In the genomic region with DNA sequence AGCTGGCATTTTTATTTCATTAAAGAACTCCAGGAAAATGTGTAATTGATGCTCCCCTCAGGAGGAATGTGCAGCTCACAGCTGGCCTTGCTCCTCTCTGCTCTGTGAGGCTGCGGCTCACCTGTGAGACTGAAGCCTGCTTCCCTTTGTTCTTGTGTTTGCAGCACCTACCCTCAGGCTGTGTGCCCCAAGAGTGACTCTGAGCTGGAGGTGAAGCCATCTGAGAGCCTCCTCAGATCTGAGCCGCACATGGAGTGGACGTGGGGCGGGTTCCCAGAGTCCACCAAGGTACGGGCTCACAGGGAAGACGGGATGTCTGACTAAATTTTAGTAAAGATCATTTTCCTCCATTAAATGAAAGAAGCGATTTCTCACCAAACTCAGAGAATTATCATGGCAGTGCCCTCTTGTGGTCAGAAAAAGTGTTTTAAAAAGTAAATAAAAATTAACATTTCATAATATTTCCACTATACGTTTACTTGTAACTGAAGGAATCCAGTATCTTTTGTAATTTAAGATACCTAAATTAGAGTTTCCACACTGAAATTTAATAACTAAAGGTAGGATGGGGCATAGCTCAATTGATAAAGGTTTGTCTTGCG, we compare ENCODE assay signal across 10 mouse cellular contexts. TPM values are rescaled to one million over a fixed set of nuclear protein-coding genes. Genes with fewer than 3 reads are reported as not detected.
DNase-seq lines count a peak whose midpoint lies in the region; ATAC-seq and TF ChIP-seq lines count a peak whose summit lies in the region.
"Had no signal": no experiment of that assay in that cellular context is flagged by ENCODE, and none has a peak within 500 bp of the region (broad histone marks: within the 10 kb centered on the region; RNA-seq: fewer than 3 reads in every experiment).

No protein-coding gene starts in this region.

- TF ChIP-seq CTCF in gastrocnemius, adult 2 months (IDR thresholded peaks at IDR 0.05) = peak; percentile 44

- H3K4me2 ChIP-seq in neural tube, embryonic 14.5 days (ENCODE audit: low read depth, low read length) = no peak overlapping the region
- H3K4me2 ChIP-seq in limb, embryonic 13.5 days (replicated peaks) = no peak overlapping the region
- H3K4me2 ChIP-seq: heart, embryonic 12.5 days had no signal

- intact Hi-C loops in gastrocnemius, adult 2 months (cut with DNase I) = no loop called here
- intact Hi-C loops in gastrocnemius, postnatal 36 days (cut with DNase I) = no loop called here
- intact Hi-C loops in gastrocnemius, postnatal 14 days (cut with DNase I; ENCODE audit: low total_unique reads) = no loop called here

- H3K36me3 ChIP-seq in neural tube, embryonic 14.5 days (ENCODE audit: control insufficient read depth, insufficient read depth, low read length) = peaks cover 4% of the 10 kb centered on the region; the same call in 1 of the 2 replicates
- peaks cover 50% of the 10 kb centered on the region for H3K36me3 ChIP-seq in limb, embryonic 13.5 days
- H3K36me3 ChIP-seq in splenic B cell, adult 2 months (ENCODE audit: control insufficient read depth, insufficient read depth, low read length, poor library complexity, severe bottlenecking) = peaks cover 14% of the 10 kb centered on the region; the same call in 1 of the 2 replicates

- no peak overlapping the region for H3K4me3 ChIP-seq in gastrocnemius, adult 2 months
- H3K4me3 ChIP-seq in neural tube, embryonic 14.5 days (ENCODE audit: low read depth, low read length) = no peak overlapping the region
- no peak overlapping the region for H3K4me3 ChIP-seq in limb, embryonic 13.5 days
- H3K4me3 ChIP-seq: heart, embryonic 12.5 days had no signal

- no peak overlapping the region for H3K27ac ChIP-seq in gastrocnemius, adult 2 months
- H3K27ac ChIP-seq in neural tube, embryonic 14.5 days (ENCODE audit: low read depth, low read length) = 0 out of 2 replicates have a peak overlapping the region, but pooled peaks have one; percentile 16
- no peak overlapping the region for H3K27ac ChIP-seq in limb, embryonic 13.5 days

- H3K4me1 ChIP-seq in neural tube, embryonic 14.5 days (ENCODE audit: control insufficient read depth, insufficient read depth, low read length) = no peaks in the 10 kb centered on the region
- 0 out of 2 replicates have a peak, but pooled peaks cover 6% of the 10 kb centered on the region for H3K4me1 ChIP-seq in limb, embryonic 13.5 days

- 79% methylated on average over 9 of the region's 9 CpGs for WGBS in neural tube, embryonic 14.5 days
- 60% methylated on average over 9 of the region's 9 CpGs for WGBS in limb, embryonic 13.5 days

- H3K9me3 ChIP-seq in neural tube, embryonic 14.5 days (ENCODE audit: control insufficient read depth, low read length) = no peaks in the 10 kb centered on the region
- no peaks in the 10 kb centered on the region for H3K9me3 ChIP-seq in limb, embryonic 13.5 days
- H3K9me3 ChIP-seq: heart, embryonic 12.5 days had no signal

- H3K27me3 ChIP-seq in neural tube, embryonic 14.5 days (ENCODE audit: control insufficient read depth, insufficient read depth, low read length) = no peaks in the 10 kb centered on the region
- H3K27me3 ChIP-seq in limb, embryonic 13.5 days = no peaks in the 10 kb centered on the region
- H3K27me3 ChIP-seq in splenic B cell, adult 2 months (ENCODE audit: control insufficient read depth, insufficient read depth, low read length, poor library complexity, severe bottlenecking) = no peaks in the 10 kb centered on the region
- H3K27me3 ChIP-seq: heart, embryonic 12.5 days had no signal

- DNase-seq in gastrocnemius, adult 2 months = no peak
- DNase-seq in gastrocnemius, postnatal 36 days = no peak
- no peak for DNase-seq in neural tube, embryonic 10.5 days (ENCODE audit: extremely low spot score, low spot score)
- peak; percentile 54 for DNase-seq in splenic B cell, adult 2 months (ENCODE audit: low read depth, low spot score)
- DNase-seq in adrenal gland, adult 2 months = no peak
- DNase-seq in gastrocnemius, postnatal 14 days = no peak
- DNase-seq: lung, postnatal 36 days had no signal

- ATAC-seq in neural tube, embryonic 14.5 days (ENCODE audit: low read depth) = no peak
- ATAC-seq in limb, embryonic 13.5 days (ENCODE audit: low FRiP score, low read depth) = 0 out of 2 replicates have a peak, but pooled peaks have one; percentile 8

- H3K9ac ChIP-seq in neural tube, embryonic 14.5 days (replicated peaks; ENCODE audit: low read depth, low read length) = no peak overlapping the region
- no peak overlapping the region for H3K9ac ChIP-seq in limb, embryonic 13.5 days
- H3K9ac ChIP-seq: heart, embryonic 12.5 days had no signal

RNA-seq across cellular contexts. Expression of gene Lpin2, which starts 47.8 kb away (rescaled TPM):
- 1 to 10 TPM; 5.3 to 5.6 TPM for total RNA-seq in gastrocnemius, adult 2 months (2021)
- 1 to 10 TPM; 2.6 to 3.5 TPM for total RNA-seq in gastrocnemius, postnatal 36 days (2021)
- 49.8 and 52.4 TPM in 2 replicates for polyA plus RNA-seq in neural tube, embryonic 14.5 days (2014; fragmentation: Nextera tagmentation; extraction: Ambion mirVana)
- 54.1 and 56.9 TPM in 2 replicates for polyA plus RNA-seq in limb, embryonic 13.5 days (2015; fragmentation: Nextera tagmentation; extraction: Ambion mirVana)
- 10 to 100 TPM; 38.1 to 43.0 TPM for total RNA-seq in adrenal gland, adult 2 months (2021)
- 7.0 and 8.2 TPM in 2 replicates for polyA plus RNA-seq in adrenal gland, adult 2 months (2012; rRNA removed)
- total RNA-seq in gastrocnemius, postnatal 14 days (2021) = 1 to 10 TPM; 6.1 to 6.3 TPM

Comparison
In these comparisons a context has a peak if more than half of its experiments do, and no peak if none do; other contexts are left out.
1. RNA of gene Lpin2, which starts 47.8 kb away (total RNA-seq): 38.1 to 43.0 TPM in adrenal gland, adult 2 months; 6.1 to 6.3 TPM in gastrocnemius, postnatal 14 days, 5.3 to 5.6 TPM in gastrocnemius, adult 2 months and 2.6 to 3.5 TPM in gastrocnemius, postnatal 36 days; every median in the first group is over 4 times any median in the second.